Mouse (Mus musculus) olfactory bulb, adult 2 months (tissue): ENCODE measurements around the gene 1700025G04Rik.

Experiments used
- CTCF ChIP-seq: fragments of 200-500 bp; IDR thresholded peaks from 2 replicates; pipeline ENCODE4 v1.5.1; 2012; ENCODE audit warnings: low read depth, mild to moderate bottlenecking, low read length, moderate library complexity; ENCODE audit not compliant: insufficient read depth
- POLR2A ChIP-seq: fragments of 200-500 bp; IDR thresholded peaks from 2 replicates; pipeline ENCODE4 v1.6.1; 2012; ENCODE audit warnings: mild to moderate bottlenecking, low read depth, low read length, moderate library complexity; ENCODE audit not compliant: insufficient read depth

GRCm38 (mm10) chr1:152090018-152090553 is at the start of gene 1700025G04Rik:
- TF ChIP-seq CTCF (no peak), POLR2A (peak; percentile 68)
